Mouse (Mus musculus) limb, embryonic 15.5 days (tissue): Measurements from ENCODE around the gene Nav3. TPM values are rescaled to one million over a fixed set of nuclear protein-coding genes. Genes with fewer than 3 reads are reported as not detected.

ENCODE experiments used
- ATAC-seq: fragments of 200-750 bp; cut with Nextera tagmentation; 2 replicates; pipeline ENCODE4 v1.8.0; 2017; ENCODE audit warnings: low read depth, moderate TSS enrichment; ENCODE audit not compliant: insufficient number of reproducible peaks, low FRiP score, low TSS enrichment
- H3K27ac ChIP-seq: fragments of 300-500 bp; sonication (generic); 2 replicates; pipeline ENCODE4 v1.5.1; 2015; ENCODE audit warnings: moderate library complexity, mild to moderate bottlenecking, inconsistent platforms
- H3K27me3 ChIP-seq: fragments of 300-500 bp; sonication (generic); 2 replicates; pipeline ENCODE4 v1.6.1; 2015; ENCODE audit warnings: inconsistent platforms
- H3K36me3 ChIP-seq: fragments of 300-500 bp; sonication (generic); 2 replicates; pipeline ENCODE4 v1.6.1; 2015; ENCODE audit warnings: inconsistent platforms
- H3K4me1 ChIP-seq: fragments of 300-500 bp; sonication (generic); 2 replicates; pipeline ENCODE4 v1.6.1; 2015; ENCODE audit warnings: inconsistent platforms
- H3K4me2 ChIP-seq: fragments of 300-500 bp; sonication (generic); 2 replicates; pipeline ENCODE4 v1.6.1; 2015; ENCODE audit warnings: mild to moderate bottlenecking, inconsistent platforms
- H3K4me3 ChIP-seq: fragments of 300-500 bp; sonication (generic); 2 replicates; pipeline ENCODE4 v1.5.1; 2015; ENCODE audit warnings: mild to moderate bottlenecking, inconsistent platforms
- H3K9ac ChIP-seq: fragments of 300-500 bp; sonication (generic); 2 replicates; pipeline ENCODE4 v1.6.1; 2015; ENCODE audit warnings: inconsistent platforms
- H3K9me3 ChIP-seq: fragments of 300-500 bp; sonication (generic); 2 replicates; pipeline ENCODE4 v1.6.1; 2016; ENCODE audit warnings: inconsistent platforms
- WGBS: fragments of 180-500 bp; shearing (Covaris S2); methylation state at CpG from one replicate; pipeline ENCODE4 v1.1.7; 2015; 5-methylcytosine and 5-hydroxymethylcytosine counted together
- polyA plus RNA-seq: library from polyadenylated mRNA; unstranded; fragments of >200 nt; fragmentation: Nextera tagmentation; extraction: Ambion mirVana; gene quantifications from 2 replicates; pipeline ENCODE4 v1.2.1, GENCODE M21; 2015

The Nav3 gene
- polyA plus RNA-seq, 1 experiment from 2014 or later: 8.8 TPM

- Histone ChIP-seq H3K9me3 (no peaks in the 10 kb centered on the region), H3K4me2 (no peak overlapping the region), H3K9ac (no peak overlapping the region), H3K27me3 (no peaks in the 10 kb centered on the region), H3K4me3 (no peak overlapping the region), H3K27ac (no peak overlapping the region), H3K36me3 (no peaks in the 10 kb centered on the region), H3K4me1 (no peaks in the 10 kb centered on the region)
- no peak for ATAC-seq
- 72% methylated on average over 7 of the region's 7 CpGs for WGBS
These were observed 103.9 kb downstream of the Nav3 start for GRCm38 (mm10) chr10:110352148-110352547.

GRCm38 (mm10) chr10:110330030-110330429 lies 126.0 kb downstream of the Nav3 start:
- no peaks in the 10 kb centered on the region for H3K9me3 ChIP-seq
- H3K36me3 ChIP-seq: no peaks in the 10 kb centered on the region
- no peaks in the 10 kb centered on the region for H3K27me3 ChIP-seq
- no peak overlapping the region for H3K4me2 ChIP-seq
- H3K27ac ChIP-seq: no peak overlapping the region
- no peak for ATAC-seq
- H3K9ac ChIP-seq: no peak overlapping the region
- peaks cover 3% of the 10 kb centered on the region; the same call in 1 of the 2 replicates for H3K4me1 ChIP-seq
- 42% methylated on average over 5 of the region's 5 CpGs for WGBS
- no peak overlapping the region for H3K4me3 ChIP-seq

GRCm38 (mm10) chr10:110329629-110330028 lies 126.4 kb downstream of the Nav3 start:
- Histone ChIP-seq H3K27me3 (no peaks in the 10 kb centered on the region), H3K4me3 (no peak overlapping the region), H3K36me3 (no peaks in the 10 kb centered on the region), H3K9ac (no peak overlapping the region), H3K4me1 (peaks cover 3% of the 10 kb centered on the region; the same call in 1 of the 2 replicates), H3K9me3 (no peaks in the 10 kb centered on the region), H3K27ac (no peak overlapping the region), H3K4me2 (no peak overlapping the region)
- WGBS: 21% methylated on average over 5 of the region's 5 CpGs
- ATAC-seq: no peak

DNA sequence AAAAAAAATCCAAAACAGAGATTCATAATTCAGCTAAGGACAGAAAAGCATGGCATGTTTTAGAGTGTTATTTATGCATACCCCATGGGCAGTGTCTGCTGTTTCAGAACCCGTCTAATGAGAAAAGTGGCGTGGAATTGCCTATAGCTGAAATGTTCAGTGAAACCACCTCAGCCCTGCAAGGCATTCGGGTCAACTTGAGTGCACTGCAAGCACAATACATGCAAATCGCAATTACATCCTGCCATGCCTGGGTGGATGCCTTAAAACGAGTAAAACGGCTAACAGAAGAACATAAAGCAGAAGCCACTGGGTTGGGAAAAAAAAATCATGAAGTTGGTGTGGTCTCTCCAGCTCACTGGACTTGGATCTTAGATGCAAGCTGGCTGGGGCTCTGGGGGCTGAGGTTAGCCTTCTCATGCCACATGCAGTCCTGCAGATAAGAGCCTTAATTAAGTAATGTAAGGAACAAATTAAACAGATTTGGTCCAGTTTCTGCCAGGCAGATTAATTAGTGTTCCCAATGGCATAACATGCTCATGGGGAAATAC lies 133.8 kb downstream of the Nav3 start:
- no peaks in the 10 kb centered on the region for H3K36me3 ChIP-seq
- WGBS: 56% methylated on average over 6 of the region's 6 CpGs

GRCm38 (mm10) chr10:110317275-110317674 lies 138.7 kb downstream of the Nav3 start:
- Histone ChIP-seq H3K9me3 (no peaks in the 10 kb centered on the region), H3K27ac (no peak overlapping the region), H3K27me3 (no peaks in the 10 kb centered on the region), H3K4me2 (no peak overlapping the region), H3K4me3 (no peak overlapping the region), H3K4me1 (no peaks in the 10 kb centered on the region), H3K9ac (no peak overlapping the region), H3K36me3 (no peaks in the 10 kb centered on the region)
- 47% methylated on average over 5 of the region's 5 CpGs for WGBS
- ATAC-seq: no peak

More for the DNA sequence above, 133.8 kb downstream of the Nav3 start:
- no peaks in the 10 kb centered on the region for H3K9me3 ChIP-seq
- no peak for ATAC-seq
- H3K27me3 ChIP-seq: no peaks in the 10 kb centered on the region
- H3K4me2 ChIP-seq: no peak overlapping the region
- no peak overlapping the region for H3K27ac ChIP-seq
- H3K4me3 ChIP-seq: no peak overlapping the region
- no peaks in the 10 kb centered on the region for H3K4me1 ChIP-seq
- no peak overlapping the region for H3K9ac ChIP-seq

DNA sequence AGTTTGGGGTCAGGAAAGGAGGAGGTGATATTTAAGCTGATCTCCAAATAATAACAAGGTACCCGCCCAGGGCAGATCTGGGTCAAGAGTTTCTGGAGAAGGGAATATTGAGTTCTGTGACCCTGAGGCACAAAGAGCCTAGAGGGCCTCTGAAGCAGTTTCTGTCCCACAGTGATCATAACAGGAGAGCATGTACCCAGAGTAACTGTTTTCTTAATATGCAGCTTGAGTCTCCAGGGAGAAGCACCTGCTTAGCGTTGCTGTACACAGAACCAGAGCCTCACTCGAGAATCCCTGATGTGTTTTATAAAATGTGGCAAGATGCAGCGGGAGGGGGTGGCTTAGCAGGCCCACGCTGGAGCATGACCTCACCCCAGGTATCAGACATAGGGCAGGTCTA lies 141.5 kb downstream of the Nav3 start:
- H3K27ac ChIP-seq: no peak overlapping the region

DNA sequence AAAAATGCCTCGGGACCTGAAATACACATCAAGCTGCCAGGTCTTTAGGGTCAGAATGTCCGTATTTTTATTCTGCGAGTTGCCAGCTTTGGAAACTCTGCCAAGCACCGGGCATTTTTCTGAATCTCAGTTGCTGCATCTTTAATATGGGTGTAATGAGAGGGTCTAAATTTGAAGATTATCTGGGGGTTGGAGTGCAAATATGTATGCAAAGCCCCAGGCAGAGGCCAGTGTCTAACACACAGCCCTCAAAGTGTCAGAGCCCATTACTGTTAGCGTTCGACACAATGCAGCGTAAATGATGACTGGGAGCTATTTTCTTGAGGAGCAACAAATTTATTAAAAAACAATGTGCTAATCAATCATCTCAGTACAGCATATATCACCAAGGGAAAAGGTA lies 142.0 kb downstream of the Nav3 start:
- Histone ChIP-seq H3K36me3 (no peaks in the 10 kb centered on the region), H3K4me3 (no peak overlapping the region), H3K9ac (no peak overlapping the region), H3K4me2 (no peak overlapping the region), H3K4me1 (no peaks in the 10 kb centered on the region), H3K27me3 (no peaks in the 10 kb centered on the region), H3K27ac (no peak overlapping the region), H3K9me3 (no peaks in the 10 kb centered on the region)
- WGBS: 89% methylated on average over 7 of the region's 7 CpGs
- no peak for ATAC-seq

More for the DNA sequence above, 141.5 kb downstream of the Nav3 start:
- Histone ChIP-seq H3K9ac (no peak overlapping the region), H3K36me3 (no peaks in the 10 kb centered on the region), H3K27me3 (no peaks in the 10 kb centered on the region), H3K4me1 (no peaks in the 10 kb centered on the region), H3K4me2 (no peak overlapping the region), H3K4me3 (no peak overlapping the region), H3K9me3 (no peaks in the 10 kb centered on the region)
- ATAC-seq: no peak
- WGBS: 62% methylated on average over 5 of the region's 5 CpGs

GRCm38 (mm10) chr10:110309511-110309910 lies 146.5 kb downstream of the Nav3 start:
- Histone ChIP-seq H3K9ac (no peak overlapping the region), H3K27ac (no peak overlapping the region), H3K36me3 (no peaks in the 10 kb centered on the region), H3K9me3 (no peaks in the 10 kb centered on the region), H3K4me3 (no peak overlapping the region), H3K4me1 (no peaks in the 10 kb centered on the region), H3K4me2 (no peak overlapping the region), H3K27me3 (no peaks in the 10 kb centered on the region)
- 78% methylated on average over 4 of the region's 4 CpGs for WGBS
- no peak for ATAC-seq

DNA sequence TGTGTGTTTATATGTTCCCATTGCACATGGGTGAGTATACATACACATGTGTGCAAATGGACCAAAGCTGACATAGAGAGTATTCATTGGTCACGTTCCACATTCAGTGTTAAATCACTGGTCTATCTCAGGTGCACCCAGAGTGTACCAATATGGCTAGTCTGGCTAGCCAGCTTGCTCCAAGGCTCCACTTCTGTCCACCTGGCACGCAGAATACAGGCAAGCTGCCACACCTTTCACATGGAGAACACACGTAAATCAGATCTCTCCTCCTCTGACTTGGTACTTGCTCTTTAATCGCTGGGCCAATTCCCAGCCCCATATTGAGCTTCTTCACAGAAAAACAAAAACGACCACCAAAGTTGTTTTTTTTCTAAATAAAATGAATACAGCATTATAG lies 150.4 kb downstream of the Nav3 start:
- Histone ChIP-seq H3K27ac (no peak overlapping the region), H3K27me3 (no peaks in the 10 kb centered on the region), H3K9ac (no peak overlapping the region), H3K4me2 (no peak overlapping the region), H3K9me3 (no peaks in the 10 kb centered on the region), H3K4me3 (no peak overlapping the region), H3K36me3 (no peaks in the 10 kb centered on the region), H3K4me1 (no peaks in the 10 kb centered on the region)
- ATAC-seq: no peak
- 75% methylated on average over 5 of the region's 5 CpGs for WGBS

- Histone ChIP-seq H3K9ac (no peak overlapping the region), H3K27me3 (no peaks in the 10 kb centered on the region), H3K9me3 (no peaks in the 10 kb centered on the region), H3K27ac (no peak overlapping the region), H3K4me2 (no peak overlapping the region), H3K4me3 (no peak overlapping the region), H3K4me1 (no peaks in the 10 kb centered on the region), H3K36me3 (no peaks in the 10 kb centered on the region)
- WGBS: 92% methylated on average over 10 of the region's 10 CpGs
- ATAC-seq: no peak
These were observed 165.9 kb downstream of the Nav3 start for GRCm38 (mm10) chr10:110290016-110290623.

DNA sequence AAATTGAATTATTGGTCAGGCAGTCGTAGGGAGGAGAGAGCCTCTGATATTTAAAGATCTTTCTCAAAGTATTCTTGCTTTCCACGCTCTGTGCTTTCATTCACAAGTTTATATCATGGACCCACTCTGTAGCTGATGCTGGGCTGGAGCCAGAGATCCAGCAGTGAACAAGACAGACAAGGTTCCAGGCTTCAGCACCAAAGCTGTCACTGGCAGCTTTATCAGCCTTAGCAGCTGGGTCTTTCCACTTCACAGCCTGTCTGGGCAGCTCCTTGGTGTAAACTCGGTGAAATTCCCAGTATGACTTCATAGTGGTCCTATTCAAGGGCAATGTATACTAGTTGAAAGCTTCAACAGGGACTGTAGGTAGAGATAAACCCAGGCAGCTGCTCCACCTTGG lies 172.1 kb downstream of the Nav3 start:
- no peaks in the 10 kb centered on the region for H3K36me3 ChIP-seq
- 76% methylated on average over 3 of the region's 3 CpGs for WGBS
- H3K4me2 ChIP-seq: no peak overlapping the region
- no peak overlapping the region for H3K27ac ChIP-seq
- no peaks in the 10 kb centered on the region for H3K27me3 ChIP-seq
- no peaks in the 10 kb centered on the region for H3K4me1 ChIP-seq
- no peak for ATAC-seq
- H3K9me3 ChIP-seq: no peaks in the 10 kb centered on the region
- no peak overlapping the region for H3K4me3 ChIP-seq
- no peak overlapping the region for H3K9ac ChIP-seq

DNA sequence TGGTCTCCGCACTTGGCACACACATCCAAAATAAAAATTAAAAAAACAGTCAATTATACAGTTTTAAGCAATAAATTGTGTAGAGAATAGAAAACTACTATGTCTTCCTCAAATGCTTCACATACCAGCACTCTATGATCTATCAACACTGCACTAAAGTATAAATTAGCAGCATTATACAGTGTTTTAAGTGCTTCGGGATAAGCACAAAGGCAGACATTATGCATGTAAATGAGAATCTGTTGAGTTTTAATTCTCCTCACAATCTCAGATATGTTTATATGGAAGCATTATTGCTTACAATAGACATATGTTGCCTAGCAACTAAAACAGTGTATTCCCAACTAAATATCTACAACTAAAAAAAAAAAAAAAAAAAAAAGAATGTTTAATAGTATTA lies 183.2 kb downstream of the Nav3 start:
- Histone ChIP-seq H3K9me3 (no peaks in the 10 kb centered on the region), H3K4me1 (no peaks in the 10 kb centered on the region), H3K27ac (no peak overlapping the region), H3K27me3 (no peaks in the 10 kb centered on the region), H3K9ac (no peak overlapping the region), H3K36me3 (no peaks in the 10 kb centered on the region), H3K4me3 (no peak overlapping the region), H3K4me2 (no peak overlapping the region)
- ATAC-seq: no peak
- WGBS: 90% methylated on average over 2 of the region's 2 CpGs

DNA sequence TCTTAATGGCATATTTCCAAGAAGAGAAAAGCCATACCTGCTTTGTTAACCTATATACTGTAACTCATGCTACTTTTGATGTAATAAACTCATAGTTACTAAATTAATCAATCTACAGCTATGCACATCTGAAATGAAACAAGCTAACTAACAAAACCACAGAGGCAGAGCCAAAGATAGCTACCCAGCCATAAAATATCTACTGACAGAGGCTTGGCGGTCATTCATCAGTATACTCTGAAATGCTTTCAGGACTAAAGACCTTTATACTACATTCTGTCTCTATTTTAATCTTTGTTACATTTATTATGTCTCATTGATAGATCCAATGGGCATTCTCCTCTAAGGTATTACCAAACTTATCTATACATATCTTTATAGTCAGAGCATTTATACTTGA lies 185.4 kb downstream of the Nav3 start:
- no peaks in the 10 kb centered on the region for H3K27me3 ChIP-seq
- no peaks in the 10 kb centered on the region for H3K4me1 ChIP-seq
- no peaks in the 10 kb centered on the region for H3K9me3 ChIP-seq
- ATAC-seq: no peak
- H3K4me3 ChIP-seq: no peak overlapping the region
- 87% methylated on average over 1 of the region's 1 CpGs for WGBS
- H3K27ac ChIP-seq: no peak overlapping the region
- H3K36me3 ChIP-seq: no peaks in the 10 kb centered on the region
- H3K4me2 ChIP-seq: no peak overlapping the region
- no peak overlapping the region for H3K9ac ChIP-seq
